Mouse (Mus musculus) kidney, embryonic 15.5 days (tissue): Measurements from ENCODE around the gene Abi1. TPM values are rescaled to one million over a fixed set of nuclear protein-coding genes. Genes with fewer than 3 reads are reported as not detected.

Source experiments
- ATAC-seq: fragments of 200-750 bp; cut with Nextera tagmentation; replicated peaks from 2 replicates; pipeline ENCODE4 v1.8.0; 2017; ENCODE audit warnings: moderate TSS enrichment; ENCODE audit not compliant: low FRiP score
- H3K27ac ChIP-seq: fragments of 300-500 bp; sonication (generic); 2 replicates; pipeline ENCODE4 v1.5.1; 2015; ENCODE audit warnings: mild to moderate bottlenecking, inconsistent platforms
- H3K27me3 ChIP-seq: fragments of 300-500 bp; sonication (generic); 2 replicates; pipeline ENCODE4 v1.6.1; 2015; ENCODE audit warnings: inconsistent platforms
- H3K36me3 ChIP-seq: fragments of 300-500 bp; sonication (generic); 2 replicates; pipeline ENCODE4 v1.6.1; 2015; ENCODE audit warnings: inconsistent platforms
- H3K4me1 ChIP-seq: fragments of 300-500 bp; sonication (generic); 2 replicates; pipeline ENCODE4 v1.6.1; 2015; ENCODE audit warnings: inconsistent platforms
- H3K4me2 ChIP-seq: fragments of 300-500 bp; sonication (generic); 2 replicates; pipeline ENCODE4 v1.6.1; 2015; ENCODE audit warnings: moderate library complexity, mild to moderate bottlenecking, inconsistent platforms
- H3K4me3 ChIP-seq: fragments of 300-500 bp; sonication (generic); replicated peaks from 2 replicates; pipeline ENCODE4 v1.5.1; 2015; ENCODE audit warnings: mild to moderate bottlenecking, inconsistent platforms
- H3K9ac ChIP-seq: fragments of 300-500 bp; sonication (generic); 2 replicates; pipeline ENCODE4 v1.6.1; 2015; ENCODE audit warnings: mild to moderate bottlenecking, inconsistent platforms
- H3K9me3 ChIP-seq: fragments of 300-500 bp; sonication (generic); replicated peaks from 2 replicates; pipeline ENCODE4 v1.6.1; 2016; ENCODE audit warnings: inconsistent platforms
- WGBS: fragments of 180-500 bp; shearing (Covaris S2); methylation state at CpG from one replicate; pipeline ENCODE4 v1.1.7; 2015; ENCODE audit warnings: mixed read lengths; 5-methylcytosine and 5-hydroxymethylcytosine counted together
- polyA plus RNA-seq: library from polyadenylated mRNA; unstranded; fragments of >200 nt; fragmentation: Nextera tagmentation; extraction: Ambion mirVana; gene quantifications from 2 replicates; pipeline ENCODE4 v1.2.1, GENCODE M21; 2015

Gene Abi1
- polyA plus RNA-seq, 1 experiment from 2014 or later: 47.6 TPM

DNA sequence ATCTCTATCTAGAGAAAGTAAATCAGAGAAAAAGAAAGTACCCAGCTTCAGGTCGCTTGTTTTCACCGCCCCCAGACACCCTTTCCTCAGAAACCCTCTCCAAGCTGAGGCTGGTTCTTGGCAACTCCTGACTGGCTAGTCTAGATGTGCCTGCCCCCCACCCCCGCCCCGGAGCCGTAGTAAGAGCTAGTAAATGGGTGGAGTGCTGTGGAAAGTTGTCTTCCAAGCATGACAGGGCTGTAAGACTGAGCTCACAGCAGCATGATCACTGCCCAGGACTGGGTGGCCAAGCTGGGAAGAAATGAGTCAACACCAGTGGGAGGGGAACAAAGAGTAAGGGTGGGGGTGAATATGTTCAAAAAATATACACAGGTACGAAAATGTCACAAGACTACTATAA lies 33.8 kb downstream of the Abi1 start:
- Histone ChIP-seq H3K9ac (no peak overlapping the region), H3K4me3 (no peak overlapping the region), H3K27me3 (no peaks in the 10 kb centered on the region), H3K4me2 (no peak overlapping the region), H3K27ac (0 out of 2 replicates have a peak overlapping the region, but pooled peaks have one; percentile 22), H3K4me1 (0 out of 2 replicates have a peak, but pooled peaks cover 6% of the 10 kb centered on the region), H3K9me3 (0 out of 2 replicates have a peak, but pooled peaks cover 2% of the 10 kb centered on the region), H3K36me3 (peaks cover 18% of the 10 kb centered on the region)
- WGBS: 48% methylated on average over 6 of the region's 6 CpGs
- ATAC-seq: peak; percentile 40; the same call in 1 of the 2 replicates

DNA sequence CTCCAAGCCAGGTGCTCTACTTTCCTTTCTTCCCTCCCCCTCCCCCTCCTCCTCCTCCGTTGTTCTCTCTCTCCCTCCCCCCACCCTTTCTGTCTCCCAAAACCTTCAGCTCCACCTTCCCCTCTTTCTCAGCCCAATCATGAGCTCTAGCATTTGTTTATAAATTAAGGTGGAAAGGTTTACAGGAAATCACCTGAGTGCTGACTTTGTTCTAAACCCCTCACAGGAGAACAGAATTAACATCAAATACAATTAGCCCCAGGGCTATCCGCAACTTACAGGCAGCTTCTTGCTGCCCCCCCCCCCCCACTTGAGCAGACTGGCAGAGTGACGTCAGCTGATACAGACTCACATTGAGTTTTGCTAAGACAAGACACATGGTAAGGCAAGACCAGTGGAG lies 37.4 kb downstream of the Abi1 start:
- H3K4me3 ChIP-seq: no peak overlapping the region
- WGBS: 54% methylated on average over 3 of the region's 3 CpGs
- H3K4me2 ChIP-seq: no peak overlapping the region
- no peaks in the 10 kb centered on the region for H3K27me3 ChIP-seq
- H3K9ac ChIP-seq: no peak overlapping the region
- 0 out of 2 replicates have a peak, but pooled peaks cover 6% of the 10 kb centered on the region for H3K4me1 ChIP-seq
- H3K27ac ChIP-seq: no peak overlapping the region
- ATAC-seq: no peak
- H3K9me3 ChIP-seq: no peaks in the 10 kb centered on the region
- H3K36me3 ChIP-seq: peaks cover 5% of the 10 kb centered on the region; the same call in 1 of the 2 replicates

GRCm38 (mm10) chr2:22999620-23000019 lies 40.4 kb downstream of the Abi1 start:
- no peak for ATAC-seq
- H3K27ac ChIP-seq: no peak overlapping the region
- no peak overlapping the region for H3K4me3 ChIP-seq
- no peaks in the 10 kb centered on the region for H3K4me1 ChIP-seq
- H3K27me3 ChIP-seq: no peaks in the 10 kb centered on the region
- H3K4me2 ChIP-seq: no peak overlapping the region
- no peak overlapping the region for H3K9ac ChIP-seq
- no peaks in the 10 kb centered on the region for H3K9me3 ChIP-seq
- H3K36me3 ChIP-seq: peaks cover 3% of the 10 kb centered on the region; the same call in 1 of the 2 replicates
- 75% methylated on average over 1 of the region's 1 CpGs for WGBS

DNA sequence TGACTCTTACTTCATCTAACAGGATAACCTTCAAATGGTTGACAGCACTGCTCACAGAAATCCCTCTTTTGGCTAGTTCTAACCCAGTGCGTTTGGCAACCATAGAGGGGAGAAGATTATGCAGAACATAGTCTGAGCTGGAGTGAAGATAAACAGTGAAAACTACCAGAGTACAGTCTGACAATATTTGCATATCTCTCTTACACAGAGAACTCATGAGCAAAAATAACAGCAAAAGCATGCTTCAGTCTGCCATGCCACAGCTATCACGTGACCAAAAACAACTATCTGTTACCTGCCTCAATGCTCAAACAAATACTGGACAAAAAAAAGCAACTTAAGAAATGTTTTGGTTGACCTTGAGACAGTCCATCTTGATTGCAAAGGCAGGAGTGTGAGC lies 41.2 kb downstream of the Abi1 start:
- no peak for ATAC-seq
- 49% methylated on average over 2 of the region's 2 CpGs for WGBS

DNA sequence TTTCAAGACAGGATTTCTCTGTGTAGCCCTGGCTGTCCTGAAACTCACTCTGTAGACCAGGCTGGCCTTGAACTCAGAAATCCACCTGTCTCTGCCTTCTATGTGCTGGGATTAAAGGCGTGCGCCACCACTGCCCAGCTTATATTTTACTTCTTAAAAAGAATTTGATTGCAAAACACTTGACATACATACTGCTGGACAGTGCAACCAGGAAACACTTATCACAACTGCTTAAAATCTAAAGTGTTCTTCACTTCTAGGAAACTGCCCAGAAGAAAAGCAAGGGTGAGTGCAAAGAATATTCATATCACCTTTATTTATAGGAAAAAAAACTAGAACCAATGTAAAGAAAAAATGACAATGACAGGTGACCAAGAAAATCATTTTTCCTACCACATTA lies 42.0 kb downstream of the Abi1 start:
- no peak overlapping the region for H3K4me2 ChIP-seq
- no peaks in the 10 kb centered on the region for H3K27me3 ChIP-seq
- WGBS: 92% methylated on average over 2 of the region's 2 CpGs
- no peaks in the 10 kb centered on the region for H3K9me3 ChIP-seq
- H3K36me3 ChIP-seq: peaks cover 15% of the 10 kb centered on the region
- H3K4me3 ChIP-seq: no peak overlapping the region
- no peak for ATAC-seq
- no peak overlapping the region for H3K9ac ChIP-seq
- H3K4me1 ChIP-seq: no peaks in the 10 kb centered on the region
- no peak overlapping the region for H3K27ac ChIP-seq

More for the DNA sequence above, 41.2 kb downstream of the Abi1 start:
- Histone ChIP-seq H3K27ac (no peak overlapping the region), H3K36me3 (peaks cover 9% of the 10 kb centered on the region), H3K27me3 (no peaks in the 10 kb centered on the region), H3K4me2 (no peak overlapping the region), H3K9me3 (no peaks in the 10 kb centered on the region), H3K4me3 (no peak overlapping the region), H3K9ac (no peak overlapping the region), H3K4me1 (no peaks in the 10 kb centered on the region)

DNA sequence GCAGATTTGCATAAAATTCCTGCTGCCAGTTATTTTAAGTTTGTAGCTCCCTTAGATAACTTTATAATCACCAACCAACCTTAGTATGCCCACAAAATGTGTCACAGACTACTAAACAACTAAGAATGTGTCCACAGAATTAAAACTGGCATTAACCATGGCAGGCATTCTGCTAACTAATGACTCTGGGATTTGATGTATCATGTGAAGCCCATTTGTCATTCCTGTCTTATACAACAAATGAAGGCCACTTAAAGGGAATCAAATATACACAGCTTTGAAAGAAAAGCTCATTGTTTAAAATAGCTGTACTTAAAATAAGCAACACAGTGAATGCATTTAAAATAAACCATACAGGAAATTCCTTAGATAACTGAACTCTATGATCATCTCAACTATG lies 44.0 kb downstream of the Abi1 start:
- no peaks in the 10 kb centered on the region for H3K27me3 ChIP-seq
- no peak overlapping the region for H3K27ac ChIP-seq
- no peak for ATAC-seq
- no peaks in the 10 kb centered on the region for H3K9me3 ChIP-seq
- H3K4me3 ChIP-seq: no peak overlapping the region
- no peaks in the 10 kb centered on the region for H3K4me1 ChIP-seq
- H3K36me3 ChIP-seq: peaks cover 18% of the 10 kb centered on the region
- no peak overlapping the region for H3K4me2 ChIP-seq
- H3K9ac ChIP-seq: no peak overlapping the region

DNA sequence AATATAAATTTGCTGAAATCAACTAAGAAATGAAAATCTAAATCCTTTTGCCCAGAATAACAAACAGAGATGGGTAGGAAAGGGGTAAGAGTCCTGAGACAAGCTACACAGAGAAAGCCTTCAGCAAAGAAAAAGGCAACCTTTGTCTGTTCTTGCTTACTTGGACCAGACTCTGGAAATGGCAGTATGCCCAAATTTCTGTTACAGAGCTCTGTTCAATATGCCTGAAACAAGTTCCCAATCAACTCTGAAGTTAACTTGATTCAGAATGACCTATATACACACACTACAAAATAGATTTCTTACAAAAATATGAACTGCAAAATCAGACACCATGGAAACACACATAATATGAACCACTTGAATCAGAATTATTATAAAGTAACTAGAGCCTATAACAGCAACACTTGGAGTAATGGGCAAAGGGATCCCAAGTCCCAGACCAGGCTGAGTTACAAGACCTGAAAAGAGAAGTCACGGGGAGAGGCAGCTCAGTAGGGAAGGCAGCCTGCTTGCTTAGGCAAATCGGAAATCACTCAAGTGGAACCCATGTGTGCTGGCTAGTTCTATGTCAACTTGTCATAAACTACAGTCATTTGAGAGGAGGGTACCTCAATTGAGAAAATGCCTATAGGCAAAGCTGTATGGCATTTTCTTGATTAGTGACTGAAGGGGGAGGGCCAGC lies 53.9 kb downstream of the Abi1 start:
- 46% methylated on average over 2 of the region's 2 CpGs for WGBS

DNA sequence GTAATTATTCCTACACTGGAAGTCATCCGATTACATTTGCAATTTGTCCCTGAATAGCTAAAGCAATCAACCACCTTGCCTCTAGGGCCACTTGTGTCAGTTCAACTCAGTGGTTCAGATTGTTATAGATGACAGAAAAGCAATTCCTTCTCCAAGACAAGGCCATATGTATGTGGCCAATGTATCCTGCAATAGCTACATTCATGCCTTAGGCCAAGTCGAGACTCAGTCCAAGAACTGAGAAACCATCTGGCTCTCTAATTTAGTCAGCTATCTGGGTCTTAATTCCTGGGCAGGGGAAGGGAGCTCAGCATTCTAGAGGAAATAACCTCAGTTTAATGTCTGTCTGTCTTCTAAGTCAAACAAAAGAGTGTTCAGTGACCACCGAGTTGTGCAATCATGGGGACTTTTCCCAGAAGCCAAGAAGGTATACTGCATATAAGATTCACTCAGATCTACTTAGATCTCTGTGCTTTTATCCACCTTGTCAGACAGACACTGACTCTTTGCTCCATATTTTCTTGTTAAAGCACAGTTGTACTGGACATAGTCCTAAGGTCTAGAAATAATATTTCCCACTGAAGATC lies 62.6 kb downstream of the Abi1 start:
- no peaks in the 10 kb centered on the region for H3K4me1 ChIP-seq
- no peak overlapping the region for H3K27ac ChIP-seq
- no peaks in the 10 kb centered on the region for H3K27me3 ChIP-seq
- H3K36me3 ChIP-seq: no peaks in the 10 kb centered on the region
- ATAC-seq: no peak
- WGBS: 63% methylated on average over 3 of the region's 3 CpGs
- no peaks in the 10 kb centered on the region for H3K9me3 ChIP-seq
- no peak overlapping the region for H3K9ac ChIP-seq
- no peak overlapping the region for H3K4me2 ChIP-seq
- no peak overlapping the region for H3K4me3 ChIP-seq

More for the DNA sequence above, 53.9 kb downstream of the Abi1 start:
- Histone ChIP-seq H3K36me3 (no peaks in the 10 kb centered on the region), H3K27ac (no peak overlapping the region), H3K27me3 (no peaks in the 10 kb centered on the region), H3K9me3 (no peaks in the 10 kb centered on the region), H3K4me3 (no peak overlapping the region), H3K4me2 (no peak overlapping the region), H3K4me1 (peaks cover 4% of the 10 kb centered on the region; the same call in 1 of the 2 replicates), H3K9ac (no peak overlapping the region)
- ATAC-seq: no peak

- H3K27ac ChIP-seq: no peak overlapping the region
- peaks cover 15% of the 10 kb centered on the region for H3K36me3 ChIP-seq
- no peaks in the 10 kb centered on the region for H3K27me3 ChIP-seq
- H3K9ac ChIP-seq: no peak overlapping the region
- ATAC-seq: no peak
- WGBS: 72% methylated on average over 3 of the region's 3 CpGs
- H3K4me3 ChIP-seq: no peak overlapping the region
- no peaks in the 10 kb centered on the region for H3K4me1 ChIP-seq
- H3K9me3 ChIP-seq: no peaks in the 10 kb centered on the region
- no peak overlapping the region for H3K4me2 ChIP-seq
Observed at GRCm38 (mm10) chr2:22962970-22963369, 77.1 kb downstream of the Abi1 start.

DNA sequence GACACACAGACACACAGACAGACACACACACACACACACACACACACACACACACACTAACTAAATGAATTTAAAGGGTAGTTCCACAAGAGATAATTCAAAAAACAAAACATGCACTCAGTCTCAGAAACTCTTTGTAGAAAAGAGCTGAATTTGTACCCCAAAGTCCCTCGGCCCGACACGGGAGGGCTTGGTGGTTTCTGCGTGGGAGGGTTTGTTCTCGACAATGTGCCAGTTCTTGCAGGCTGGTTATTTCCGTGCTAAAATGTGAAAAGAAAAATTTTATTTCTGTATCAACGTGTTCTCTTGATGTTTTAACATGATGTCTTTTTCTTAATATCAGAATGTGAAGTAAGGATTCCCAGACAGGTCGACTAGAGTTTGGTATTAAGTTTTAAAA lies 77.8 kb downstream of the Abi1 start:
- Histone ChIP-seq H3K36me3 (peaks cover 18% of the 10 kb centered on the region), H3K9ac (no peak overlapping the region), H3K9me3 (no peaks in the 10 kb centered on the region), H3K4me2 (no peak overlapping the region), H3K4me1 (no peaks in the 10 kb centered on the region), H3K27me3 (no peaks in the 10 kb centered on the region), H3K27ac (no peak overlapping the region), H3K4me3 (no peak overlapping the region)
- WGBS: 84% methylated on average over 8 of the region's 8 CpGs
- ATAC-seq: no peak

- H3K4me3 ChIP-seq: no peak overlapping the region
- no peaks in the 10 kb centered on the region for H3K9me3 ChIP-seq
- no peak overlapping the region for H3K27ac ChIP-seq
- no peak overlapping the region for H3K4me2 ChIP-seq
- H3K36me3 ChIP-seq: peaks cover 23% of the 10 kb centered on the region
- H3K4me1 ChIP-seq: no peaks in the 10 kb centered on the region
- no peaks in the 10 kb centered on the region for H3K27me3 ChIP-seq
- ATAC-seq: no peak
- no peak overlapping the region for H3K9ac ChIP-seq
- 91% methylated on average over 2 of the region's 2 CpGs for WGBS
Observed at GRCm38 (mm10) chr2:22961681-22962080, 78.4 kb downstream of the Abi1 start.

- 89% methylated on average over 1 of the region's 1 CpGs for WGBS
- Histone ChIP-seq H3K4me2 (no peak overlapping the region), H3K27ac (no peak overlapping the region), H3K27me3 (no peaks in the 10 kb centered on the region), H3K4me3 (no peak overlapping the region), H3K9ac (no peak overlapping the region), H3K36me3 (peaks cover 26% of the 10 kb centered on the region), H3K4me1 (no peaks in the 10 kb centered on the region), H3K9me3 (no peaks in the 10 kb centered on the region)
- ATAC-seq: no peak
Observed at GRCm38 (mm10) chr2:22957415-22957814, 82.6 kb downstream of the Abi1 start.
